Mouse (Mus musculus): Measurements from ENCODE around the gene Agap3. TPM values are rescaled to one million over a fixed set of nuclear protein-coding genes. Genes with fewer than 3 reads are reported as not detected.
A peak's percentile ranks its signal among the peaks of the same experiment; 100 is the strongest.

Gene Agap3
- polyA plus RNA-seq, 1 experiment from 2014 or later = 21.9 TPM

DNA sequence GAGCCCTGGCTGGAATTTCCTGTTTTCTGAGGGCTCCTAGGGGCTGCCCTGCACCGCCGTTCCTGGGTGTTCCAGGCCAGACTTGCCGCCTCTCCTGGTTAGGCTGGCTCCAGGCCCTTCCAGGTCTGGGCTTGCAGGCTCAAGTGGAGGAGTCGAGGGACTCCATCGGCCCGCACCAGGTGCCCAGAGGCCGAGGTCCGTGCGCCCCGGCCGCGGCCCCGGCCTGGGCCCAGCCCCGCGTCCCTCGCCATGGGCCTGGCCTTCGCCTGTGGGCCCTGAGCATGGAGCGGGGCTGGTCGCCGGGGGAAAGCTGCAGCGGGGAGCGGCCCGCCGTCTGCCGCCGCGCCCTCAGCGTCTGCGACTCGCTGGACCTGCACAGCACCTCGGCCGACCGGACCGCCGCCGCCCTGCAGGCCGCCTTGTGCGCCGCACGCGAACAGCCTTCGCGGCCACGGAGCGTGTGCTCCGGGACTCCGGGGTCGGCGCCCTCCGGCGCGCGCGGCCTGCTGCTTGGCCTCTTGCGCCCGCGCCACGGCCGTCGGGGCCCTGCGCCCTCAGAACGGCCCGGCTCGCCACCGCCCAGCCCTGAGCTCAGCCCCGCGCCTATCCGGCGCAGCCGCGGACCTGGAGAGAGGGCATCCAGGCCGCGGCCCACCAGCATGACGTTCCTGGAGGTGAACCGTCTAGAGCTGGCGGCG lies 22.2 kb downstream of the Agap3 start:
- Histone ChIP-seq H3K27me3 (ENCODE audit: control insufficient read depth, insufficient read depth, low read length) (no peaks in the 10 kb centered on the region), H3K27ac (replicated peaks) (peak overlapping the region; percentile 86), H3K4me3 (ENCODE audit: low read depth, low read length) (peak overlapping the region; percentile 53), H3K4me1 (replicated peaks; ENCODE audit: control insufficient read depth, insufficient read depth) (0 out of 2 replicates have a peak, but pooled peaks cover 3% of the 10 kb centered on the region), H3K9ac (ENCODE audit: low read length) (peak overlapping the region; percentile 72), H3K36me3 (ENCODE audit: control insufficient read depth, insufficient read depth, low read length) (peaks cover 22% of the 10 kb centered on the region), H3K9me3 (ENCODE audit: control insufficient read depth, low read length) (no peaks in the 10 kb centered on the region), H3K4me2 (replicated peaks; ENCODE audit: low read depth) (peak overlapping the region; percentile 70)
- WGBS = 19% methylated on average over 70 of the region's 77 CpGs
- DNase-seq (ENCODE audit: low spot score) (peak; percentile 69), ATAC-seq (ENCODE audit: low FRiP score, low TSS enrichment) (peak; percentile 31)
- TF ChIP-seq EP300 (optimal IDR thresholded peaks at IDR 0.05) (no peak), CTCF (IDR thresholded peaks at IDR 0.05; ENCODE audit: low read depth) (no peak)

DNA sequence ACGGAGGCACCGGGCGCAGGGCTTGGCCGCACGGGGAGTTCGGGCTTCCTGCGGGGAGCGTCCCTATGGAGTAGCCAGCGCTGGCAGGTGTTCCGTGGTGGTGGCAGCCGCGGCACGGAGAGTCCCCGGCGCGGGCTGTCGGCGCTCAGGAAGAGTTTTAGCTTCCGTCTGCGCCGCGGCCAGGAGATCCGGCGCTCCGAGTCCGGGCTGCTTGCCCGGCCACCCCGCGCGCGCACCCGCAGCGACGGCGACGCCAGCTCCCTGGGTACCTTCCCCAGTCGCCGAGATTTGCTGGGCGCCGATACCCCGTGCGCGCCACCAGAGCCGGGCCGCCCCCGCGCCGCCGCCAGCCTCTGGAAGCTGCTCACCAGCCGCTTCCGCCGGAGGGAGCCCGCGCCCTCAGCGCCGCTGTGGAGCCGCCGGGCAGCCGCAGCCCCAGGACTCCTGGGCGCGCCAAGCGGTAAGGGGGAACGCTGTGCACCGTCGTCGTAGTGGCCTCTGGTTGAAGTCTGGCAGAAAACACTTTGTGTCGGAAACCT lies 22.8 kb downstream of the Agap3 start:
- Histone ChIP-seq H3K4me1 (replicated peaks; ENCODE audit: control insufficient read depth, insufficient read depth) (0 out of 2 replicates have a peak, but pooled peaks cover 3% of the 10 kb centered on the region), H3K9ac (ENCODE audit: low read length) (peak overlapping the region; percentile 72), H3K9me3 (ENCODE audit: control insufficient read depth, low read length) (no peaks in the 10 kb centered on the region), H3K27ac (replicated peaks) (peak overlapping the region; percentile 86), H3K27me3 (ENCODE audit: control insufficient read depth, insufficient read depth, low read length) (no peaks in the 10 kb centered on the region), H3K4me2 (replicated peaks; ENCODE audit: low read depth) (peak overlapping the region; percentile 70), H3K36me3 (ENCODE audit: control insufficient read depth, insufficient read depth, low read length) (peaks cover 28% of the 10 kb centered on the region), H3K4me3 (ENCODE audit: low read depth, low read length) (peak overlapping the region; percentile 53)
- TF ChIP-seq CTCF (IDR thresholded peaks at IDR 0.05; ENCODE audit: low read depth) (peak; percentile 39), EP300 (optimal IDR thresholded peaks at IDR 0.05) (no peak)
- WGBS = 14% methylated on average over 45 of the region's 67 CpGs
- peak; percentile 73 for DNase-seq (ENCODE audit: low spot score)
- ATAC-seq (ENCODE audit: low FRiP score, low TSS enrichment) = peak; percentile 17; the same call in 1 of the 2 replicates

DNA sequence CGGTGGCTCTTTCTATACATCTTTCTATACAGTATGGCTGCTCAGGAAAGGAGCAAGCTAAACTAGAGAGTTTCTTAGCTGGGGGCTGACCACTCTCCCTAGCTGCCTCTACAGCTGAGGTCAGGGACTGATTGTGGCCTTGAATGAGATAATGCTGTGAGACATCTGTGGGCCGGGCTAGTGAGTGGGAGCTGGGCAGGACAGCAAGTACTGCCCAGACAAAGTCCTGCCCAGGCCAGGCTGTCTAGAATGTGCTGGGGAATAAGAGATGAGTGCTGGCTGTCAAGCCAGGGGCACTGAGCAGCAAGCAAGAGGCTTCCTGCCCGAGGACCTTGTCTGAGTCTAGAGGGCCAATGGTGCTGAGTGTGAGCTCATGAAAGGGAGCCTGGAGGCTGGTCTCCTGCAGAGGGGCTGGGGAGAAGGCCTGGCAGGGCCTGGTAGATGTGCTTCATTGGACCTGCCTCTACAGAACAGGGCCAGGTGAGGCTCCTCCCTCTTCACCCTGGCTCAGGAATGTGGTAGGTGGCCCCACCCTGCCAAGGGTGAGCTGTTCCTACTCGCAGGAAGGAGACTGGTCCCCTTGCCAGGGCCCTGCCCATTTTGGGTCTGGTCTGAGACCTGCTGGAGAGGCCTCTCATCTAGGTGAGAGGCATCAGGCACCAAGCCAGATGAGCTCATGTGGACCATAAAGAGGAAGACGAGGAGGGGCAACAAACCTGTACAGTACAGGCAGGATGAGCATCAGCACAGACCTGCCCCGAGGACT lies 23.7 kb downstream of the Agap3 start:
- peak; percentile 87 for ATAC-seq (ENCODE audit: low FRiP score, low TSS enrichment)
- Histone ChIP-seq H3K27ac (replicated peaks) (peak overlapping the region; percentile 86), H3K4me3 (ENCODE audit: low read depth, low read length) (peak overlapping the region; percentile 53), H3K9me3 (ENCODE audit: control insufficient read depth, low read length) (no peaks in the 10 kb centered on the region), H3K27me3 (ENCODE audit: control insufficient read depth, insufficient read depth, low read length) (no peaks in the 10 kb centered on the region), H3K9ac (ENCODE audit: low read length) (peak overlapping the region; percentile 72), H3K4me1 (replicated peaks; ENCODE audit: control insufficient read depth, insufficient read depth) (0 out of 2 replicates have a peak, but pooled peaks cover 3% of the 10 kb centered on the region), H3K4me2 (replicated peaks; ENCODE audit: low read depth) (peak overlapping the region; percentile 70), H3K36me3 (ENCODE audit: control insufficient read depth, insufficient read depth, low read length) (peaks cover 35% of the 10 kb centered on the region)
- DNase-seq (ENCODE audit: low spot score) = peak; percentile 85
- TF ChIP-seq CTCF (IDR thresholded peaks at IDR 0.05; ENCODE audit: low read depth) (no peak), EP300 (optimal IDR thresholded peaks at IDR 0.05) (no peak)
- 63% methylated on average over 6 of the region's 6 CpGs for WGBS

DNA sequence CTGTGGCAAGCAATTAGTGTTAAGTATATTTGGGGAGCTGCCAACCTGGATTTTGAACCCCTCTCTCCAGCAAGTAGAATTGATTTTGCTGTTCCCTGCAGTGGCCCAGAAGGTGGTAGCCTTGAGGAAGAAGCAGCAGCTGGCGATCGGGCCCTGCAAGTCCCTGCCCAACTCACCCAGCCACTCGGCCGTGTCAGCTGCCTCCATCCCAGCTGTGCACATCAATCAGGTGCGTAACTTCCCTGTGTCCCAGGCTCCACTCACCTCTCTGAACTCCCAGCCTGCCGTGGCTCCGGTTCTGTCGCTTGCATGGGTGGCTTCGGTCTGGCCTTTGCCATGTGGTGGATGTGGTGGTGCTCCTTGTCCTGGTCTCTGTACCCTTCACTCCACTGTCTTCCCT lies 25.9 kb downstream of the Agap3 start:
- TF ChIP-seq EP300 (optimal IDR thresholded peaks at IDR 0.05) (no peak), CTCF (IDR thresholded peaks at IDR 0.05; ENCODE audit: low read depth) (no peak)
- no peak overlapping the region for H3K27ac ChIP-seq (replicated peaks)
- H3K27me3 ChIP-seq (ENCODE audit: control insufficient read depth, insufficient read depth, low read length) = no peaks in the 10 kb centered on the region
- H3K9ac ChIP-seq (ENCODE audit: low read length) = no peak overlapping the region
- 86% methylated on average over 9 of the region's 9 CpGs for WGBS
- ATAC-seq (ENCODE audit: low FRiP score, low TSS enrichment) (no peak), DNase-seq (ENCODE audit: low spot score) (no peak)
- no peak overlapping the region for H3K4me3 ChIP-seq (ENCODE audit: low read depth, low read length)
- H3K4me1 ChIP-seq (replicated peaks; ENCODE audit: control insufficient read depth, insufficient read depth) = 0 out of 2 replicates have a peak, but pooled peaks cover 3% of the 10 kb centered on the region
- H3K9me3 ChIP-seq (ENCODE audit: control insufficient read depth, low read length) = no peaks in the 10 kb centered on the region
- no peak overlapping the region for H3K4me2 ChIP-seq (replicated peaks; ENCODE audit: low read depth)
- peaks cover 45% of the 10 kb centered on the region for H3K36me3 ChIP-seq (ENCODE audit: control insufficient read depth, insufficient read depth, low read length)

DNA sequence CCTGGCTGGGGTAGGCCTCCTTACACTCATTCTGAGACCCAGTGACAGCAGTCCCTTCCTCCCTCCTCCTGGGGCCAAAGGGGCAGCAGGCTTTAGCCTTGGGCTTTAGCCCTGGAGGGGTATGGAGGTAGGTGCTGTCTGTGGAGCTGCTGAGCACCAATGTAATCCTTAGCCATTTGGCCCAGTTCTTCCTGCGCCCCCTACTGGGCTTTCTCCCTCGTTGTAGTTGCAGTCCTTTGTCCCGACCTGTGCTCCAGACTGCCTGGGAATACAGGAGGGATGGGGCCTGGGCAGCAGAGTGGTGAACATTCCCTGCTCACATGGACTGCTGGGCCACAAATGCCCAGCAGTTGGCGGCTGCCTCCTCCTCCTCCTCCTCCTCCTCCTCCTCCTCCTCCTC lies 29.7 kb downstream of the Agap3 start:
- Histone ChIP-seq H3K4me1 (replicated peaks; ENCODE audit: control insufficient read depth, insufficient read depth) (no peaks in the 10 kb centered on the region), H3K4me3 (ENCODE audit: low read depth, low read length) (no peak overlapping the region), H3K9me3 (ENCODE audit: control insufficient read depth, low read length) (no peaks in the 10 kb centered on the region), H3K27me3 (ENCODE audit: control insufficient read depth, insufficient read depth, low read length) (no peaks in the 10 kb centered on the region), H3K27ac (replicated peaks) (no peak overlapping the region), H3K36me3 (ENCODE audit: control insufficient read depth, insufficient read depth, low read length) (peaks cover 53% of the 10 kb centered on the region), H3K4me2 (replicated peaks; ENCODE audit: low read depth) (no peak overlapping the region), H3K9ac (ENCODE audit: low read length) (no peak overlapping the region)
- TF ChIP-seq EP300 (optimal IDR thresholded peaks at IDR 0.05) = no peak
- TF ChIP-seq CTCF (IDR thresholded peaks at IDR 0.05; ENCODE audit: low read depth) = peak; percentile 80
- DNase-seq (ENCODE audit: low spot score) = peak; percentile 85
- WGBS = 19% methylated on average over 4 of the region's 4 CpGs
- ATAC-seq (ENCODE audit: low FRiP score, low TSS enrichment) = peak; percentile 53; the same call in 1 of the 2 replicates

Measured in stomach, postnatal 0 days (tissue).